Mouse (Mus musculus): ENCODE measurements around the gene Dennd1a.

Dennd1a gene

GRCm38 (mm10) chr2:38048996-38049395 lies 238.2 kb downstream of the Dennd1a start:
- DNase-seq (ENCODE audit: low read depth, low spot score): peak; percentile 7

GRCm38 (mm10) chr2:38045286-38045685 lies 241.9 kb downstream of the Dennd1a start:
- no peak for DNase-seq (ENCODE audit: low read depth, low spot score)

- DNase-seq (ENCODE audit: low read depth, low spot score): no peak
Observed at GRCm38 (mm10) chr2:38040845-38041244, 246.3 kb downstream of the Dennd1a start.

GRCm38 (mm10) chr2:38039621-38040020 lies 247.6 kb downstream of the Dennd1a start:
- no peak for DNase-seq (ENCODE audit: low read depth, low spot score)

GRCm38 (mm10) chr2:38028317-38028716 lies 258.9 kb downstream of the Dennd1a start:
- DNase-seq (ENCODE audit: low read depth, low spot score): no peak

GRCm38 (mm10) chr2:38025615-38026014 lies 261.6 kb downstream of the Dennd1a start:
- no peak for DNase-seq (ENCODE audit: low read depth, low spot score)

GRCm38 (mm10) chr2:38023741-38024130 lies 263.5 kb downstream of the Dennd1a start:
- no peak for DNase-seq (ENCODE audit: low read depth, low spot score)

- no peak for DNase-seq (ENCODE audit: low read depth, low spot score)
Observed at GRCm38 (mm10) chr2:38023054-38023740, 264.0 kb downstream of the Dennd1a start.

GRCm38 (mm10) chr2:38021166-38021565 lies 266.0 kb downstream of the Dennd1a start:
- no peak for DNase-seq (ENCODE audit: low read depth, low spot score)

GRCm38 (mm10) chr2:38014702-38015101 lies 272.5 kb downstream of the Dennd1a start:
- DNase-seq (ENCODE audit: low read depth, low spot score): no peak

GRCm38 (mm10) chr2:38013839-38014365 lies 273.3 kb downstream of the Dennd1a start:
- no peak for DNase-seq (ENCODE audit: low read depth, low spot score)

GRCm38 (mm10) chr2:38007238-38007637 lies 280.0 kb downstream of the Dennd1a start:
- no peak for DNase-seq (ENCODE audit: low read depth, low spot score)

GRCm38 (mm10) chr2:38003183-38003680 lies 284.0 kb downstream of the Dennd1a start:
- DNase-seq (ENCODE audit: low read depth, low spot score): no peak

GRCm38 (mm10) chr2:38001004-38001403 lies 286.2 kb downstream of the Dennd1a start:
- DNase-seq (ENCODE audit: low read depth, low spot score): no peak

- no peak for DNase-seq (ENCODE audit: low read depth, low spot score)
Observed at GRCm38 (mm10) chr2:37997966-37998365, 289.2 kb downstream of the Dennd1a start.

GRCm38 (mm10) chr2:37989091-37989490 lies 298.1 kb downstream of the Dennd1a start:
- DNase-seq (ENCODE audit: low read depth, low spot score): no peak

GRCm38 (mm10) chr2:37988301-37988700 lies 298.9 kb downstream of the Dennd1a start:
- no peak for DNase-seq (ENCODE audit: low read depth, low spot score)

- peak; percentile 39 for DNase-seq (ENCODE audit: low read depth, low spot score)
Observed at GRCm38 (mm10) chr2:37985690-37986222, 301.4 kb downstream of the Dennd1a start.

- DNase-seq (ENCODE audit: low read depth, low spot score): no peak
Observed at GRCm38 (mm10) chr2:37982714-37983113, 304.5 kb downstream of the Dennd1a start.

GRCm38 (mm10) chr2:37981562-37982403 lies 305.4 kb downstream of the Dennd1a start:
- no peak for DNase-seq (ENCODE audit: low read depth, low spot score)

- DNase-seq (ENCODE audit: low read depth, low spot score): no peak
Observed at GRCm38 (mm10) chr2:37974201-37974600, 313.0 kb downstream of the Dennd1a start.

GRCm38 (mm10) chr2:37972621-37973020 lies 314.6 kb downstream of the Dennd1a start:
- DNase-seq (ENCODE audit: low read depth, low spot score): no peak
